Mouse (Mus musculus) erythroblast, embryonic 14.5 days (primary cell): ENCODE measurements at regions not wholly inside any gene's neighbourhood (a gene's known extent, or its start where the extent isn't known, plus 50 kb on each side); places are given as distances from the start of the nearest gene placed in this dataset.

Experiments
- GATA1 ChIP-seq: IDR thresholded peaks from 2 replicates; pipeline ENCODE4 v1.6.1; 2012; ENCODE audit warnings: low read length, inconsistent platforms, mixed read lengths
- TAL1 ChIP-seq: IDR thresholded peaks from 3 replicates; pipeline ENCODE4 v1.6.1; 2012; ENCODE audit warnings: low read length, inconsistent platforms, mixed read lengths

DNA sequence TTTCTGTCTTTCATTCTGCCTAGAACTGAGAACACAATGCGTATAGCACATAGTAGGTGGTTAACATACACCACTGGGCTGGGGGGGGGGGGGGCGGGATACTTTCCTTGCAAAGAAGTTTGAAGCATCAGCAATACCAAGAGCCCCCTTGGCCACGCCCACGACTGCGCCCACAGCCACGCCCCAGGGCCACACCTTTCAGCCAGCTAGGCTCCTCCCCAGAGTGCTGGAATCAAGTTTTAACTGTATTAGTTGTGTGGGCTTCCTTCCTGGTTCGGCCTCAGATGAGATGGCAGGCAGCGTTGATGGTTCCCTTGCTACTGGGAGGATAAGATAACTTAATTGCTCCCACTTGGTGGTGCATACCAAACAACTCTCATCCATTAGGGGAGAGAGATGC is 278.1 kb upstream of the Kcnab2 start:
- TF ChIP-seq GATA1: no peak
- TF ChIP-seq TAL1: no peak
